Mouse (Mus musculus) limb, embryonic 12.5 days (tissue): ENCODE data around the gene Pacs1. TPM values are rescaled to one million over a fixed set of nuclear protein-coding genes. Genes with fewer than 3 reads are reported as not detected.

Source experiments
- ATAC-seq: fragments of 200-750 bp; cut with Nextera tagmentation; 2 replicates; pipeline ENCODE4 v1.8.0; 2017; ENCODE audit warnings: low read depth, moderate TSS enrichment; ENCODE audit not compliant: insufficient number of reproducible peaks, insufficient read depth, low FRiP score, low TSS enrichment
- H3K27ac ChIP-seq: fragments of 300-500 bp; sonication (generic); 2 replicates; pipeline ENCODE4 v1.5.1; 2016; ENCODE audit warnings: mild to moderate bottlenecking, moderate library complexity
- H3K27me3 ChIP-seq: fragments of 300-500 bp; sonication (generic); 2 replicates; pipeline ENCODE4 v1.6.1; 2016; ENCODE audit warnings: mild to moderate bottlenecking, moderate library complexity
- H3K36me3 ChIP-seq: fragments of 300-500 bp; sonication (generic); 2 replicates; pipeline ENCODE4 v1.6.1; 2016; ENCODE audit warnings: mild to moderate bottlenecking, moderate library complexity
- H3K4me1 ChIP-seq: fragments of 300-500 bp; sonication (generic); replicated peaks from 2 replicates; pipeline ENCODE4 v1.6.1; 2016
- H3K4me2 ChIP-seq: fragments of 300-500 bp; sonication (generic); 2 replicates; pipeline ENCODE4 v1.6.1; 2016; ENCODE audit warnings: mild to moderate bottlenecking, moderate library complexity
- H3K4me3 ChIP-seq: fragments of 300-500 bp; sonication (generic); replicated peaks from 2 replicates; pipeline ENCODE4 v1.5.1; 2016; ENCODE audit warnings: mild to moderate bottlenecking
- H3K9ac ChIP-seq: fragments of 300-500 bp; sonication (generic); replicated peaks from 2 replicates; pipeline ENCODE4 v1.6.1; 2016; ENCODE audit warnings: mild to moderate bottlenecking, moderate library complexity
- H3K9me3 ChIP-seq: fragments of 300-500 bp; sonication (generic); 2 replicates; pipeline ENCODE4 v1.6.1; 2016; ENCODE audit warnings: mild to moderate bottlenecking, moderate library complexity
- WGBS: fragments of 180-500 bp; shearing (Covaris S2); methylation state at CpG from one replicate; pipeline ENCODE4 v1.1.7; 2016; 5-methylcytosine and 5-hydroxymethylcytosine counted together
- polyA plus RNA-seq: library from polyadenylated mRNA; unstranded; fragments of >200 nt; fragmentation: Nextera tagmentation; extraction: Ambion mirVana; gene quantifications from 2 replicates; pipeline ENCODE4 v1.2.1, GENCODE M21; 2016

The Pacs1 gene
- polyA plus RNA-seq, 1 experiment from 2014 or later: 25.9 TPM

DNA sequence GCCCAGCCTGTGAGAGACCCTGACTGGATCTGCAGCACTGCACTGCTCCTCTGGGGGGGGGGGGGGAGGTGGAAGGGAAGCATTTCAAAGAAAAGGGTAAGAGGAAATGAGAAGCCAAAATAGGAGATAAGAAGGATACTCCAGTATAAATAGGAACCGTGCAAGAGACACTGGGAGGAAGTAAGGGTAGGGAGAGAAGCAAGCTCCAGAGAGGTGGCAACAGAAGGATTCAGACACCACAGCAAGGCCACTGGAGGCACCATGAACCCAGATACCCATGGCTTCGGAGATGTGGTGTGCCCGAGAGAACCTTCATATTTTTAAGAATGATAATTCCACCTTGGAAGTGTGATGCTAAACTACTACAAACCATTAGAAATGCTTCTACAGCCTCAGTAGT, 74.4 kb downstream of the Pacs1 start:
- Histone ChIP-seq H3K9ac (no peak overlapping the region), H3K4me2 (no peak overlapping the region), H3K27ac (no peak overlapping the region), H3K4me1 (no peaks in the 10 kb centered on the region), H3K27me3 (no peaks in the 10 kb centered on the region), H3K9me3 (no peaks in the 10 kb centered on the region), H3K4me3 (no peak overlapping the region), H3K36me3 (no peaks in the 10 kb centered on the region)
- 84% methylated on average over 3 of the region's 3 CpGs for WGBS
- no peak for ATAC-seq

DNA sequence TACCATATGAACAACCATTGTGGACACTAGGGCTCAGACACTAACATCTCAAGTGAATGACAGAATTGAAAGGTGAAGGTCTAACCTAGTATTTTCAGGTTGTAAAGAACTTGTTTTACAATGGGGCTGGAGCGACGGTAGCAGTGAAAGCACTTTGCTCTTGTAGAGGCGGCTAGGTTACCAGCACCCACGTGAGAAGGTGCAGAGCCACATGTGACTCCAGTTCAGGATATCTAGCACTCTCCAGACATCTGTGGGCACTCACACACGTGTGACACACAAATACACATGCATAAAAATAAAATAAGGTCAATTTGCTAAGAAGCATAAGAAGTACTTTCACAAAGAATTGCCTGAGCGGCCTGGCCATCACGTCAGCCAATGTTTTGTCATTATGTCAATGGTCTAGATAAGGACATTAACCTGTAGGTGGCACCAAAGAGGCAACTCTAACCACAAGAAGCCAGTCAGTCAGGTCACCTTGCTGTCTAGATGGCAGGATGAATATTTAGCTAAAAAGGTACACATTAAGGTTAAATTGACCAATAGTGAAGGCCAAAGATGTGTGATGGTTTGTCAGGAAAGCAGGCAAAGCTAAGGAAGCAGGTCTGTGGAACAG, 77.4 kb downstream of the Pacs1 start:
- no peak for ATAC-seq
- 57% methylated on average over 7 of the region's 7 CpGs for WGBS
- Histone ChIP-seq H3K4me3 (no peak overlapping the region), H3K36me3 (no peaks in the 10 kb centered on the region), H3K27me3 (no peaks in the 10 kb centered on the region), H3K27ac (no peak overlapping the region), H3K4me1 (no peaks in the 10 kb centered on the region), H3K9me3 (no peaks in the 10 kb centered on the region), H3K4me2 (no peak overlapping the region), H3K9ac (no peak overlapping the region)

DNA sequence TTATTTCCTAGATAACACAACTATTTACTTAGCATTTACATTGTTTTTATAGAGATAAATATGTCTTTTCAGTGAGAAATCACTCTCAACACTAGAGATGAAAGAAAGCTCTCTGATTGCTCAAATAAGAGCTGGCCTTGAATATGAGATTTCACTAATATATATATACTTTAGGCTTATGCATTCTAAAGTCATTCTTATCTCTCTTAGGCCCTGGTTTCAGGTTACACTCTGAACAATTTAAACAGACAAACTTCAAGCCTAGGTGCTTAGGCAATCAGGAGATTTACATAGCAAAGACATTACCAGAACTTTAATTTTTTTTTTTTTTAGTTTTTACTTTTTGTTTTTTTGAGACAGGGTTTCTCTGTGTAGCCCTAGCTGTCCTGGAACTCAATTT, 80.5 kb downstream of the Pacs1 start:
- Histone ChIP-seq H3K27me3 (no peaks in the 10 kb centered on the region), H3K4me3 (no peak overlapping the region), H3K4me1 (no peaks in the 10 kb centered on the region), H3K4me2 (no peak overlapping the region), H3K27ac (no peak overlapping the region), H3K9me3 (no peaks in the 10 kb centered on the region), H3K36me3 (no peaks in the 10 kb centered on the region), H3K9ac (no peak overlapping the region)
- no peak for ATAC-seq

DNA sequence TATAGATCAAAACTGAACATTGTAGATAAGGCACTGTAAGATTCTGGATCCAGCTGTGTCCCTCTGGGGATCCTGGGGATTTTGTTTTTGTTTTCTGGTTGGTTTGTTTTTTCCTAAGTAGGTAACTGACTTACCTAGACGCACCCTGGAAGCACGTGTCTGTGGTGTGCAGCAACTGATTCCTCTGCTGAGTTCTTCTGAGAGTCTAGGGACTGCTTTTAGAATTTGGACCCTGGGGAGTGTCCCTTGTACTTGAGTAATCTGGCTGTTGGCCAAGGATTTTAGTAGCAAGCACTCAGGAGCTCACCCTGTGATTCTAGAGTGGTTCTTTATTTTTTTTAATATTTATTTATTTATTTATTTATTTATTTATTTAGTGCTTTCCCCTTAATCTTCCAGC, 85.5 kb downstream of the Pacs1 start:
- H3K4me2 ChIP-seq: no peak overlapping the region
- no peak for ATAC-seq
- H3K27ac ChIP-seq: no peak overlapping the region
- no peaks in the 10 kb centered on the region for H3K27me3 ChIP-seq
- no peaks in the 10 kb centered on the region for H3K4me1 ChIP-seq
- 0 out of 2 replicates have a peak, but pooled peaks cover 7% of the 10 kb centered on the region for H3K36me3 ChIP-seq
- H3K9ac ChIP-seq: no peak overlapping the region
- H3K9me3 ChIP-seq: peaks cover 11% of the 10 kb centered on the region; the same call in 1 of the 2 replicates
- WGBS: 98% methylated on average over 2 of the region's 2 CpGs
- H3K4me3 ChIP-seq: no peak overlapping the region

DNA sequence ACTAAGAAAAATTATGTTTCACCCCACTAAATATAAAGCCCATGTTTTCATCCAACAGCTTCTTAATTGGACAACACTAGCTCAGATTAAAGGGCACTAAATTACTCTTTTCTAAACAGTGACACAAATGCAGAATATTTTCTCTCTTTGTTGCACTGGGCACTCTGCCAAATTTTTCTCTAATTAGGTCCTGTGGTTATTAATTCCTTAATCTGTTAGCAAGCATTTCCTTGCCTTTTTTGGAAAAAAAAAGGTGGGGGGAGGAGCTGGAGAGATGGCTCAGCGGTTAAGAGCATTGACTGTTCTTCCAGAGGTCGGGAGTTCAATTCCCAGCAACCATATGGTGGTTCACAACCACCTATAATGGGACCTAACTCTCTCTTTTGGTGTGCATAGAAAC, 91.0 kb downstream of the Pacs1 start:
- Histone ChIP-seq H3K27ac (no peak overlapping the region), H3K4me3 (no peak overlapping the region), H3K4me1 (no peaks in the 10 kb centered on the region), H3K27me3 (no peaks in the 10 kb centered on the region), H3K36me3 (0 out of 2 replicates have a peak, but pooled peaks cover 7% of the 10 kb centered on the region), H3K9ac (no peak overlapping the region), H3K9me3 (peaks cover 11% of the 10 kb centered on the region; the same call in 1 of the 2 replicates), H3K4me2 (no peak overlapping the region)
- no peak for ATAC-seq
- WGBS: 65% methylated on average over 2 of the region's 2 CpGs

DNA sequence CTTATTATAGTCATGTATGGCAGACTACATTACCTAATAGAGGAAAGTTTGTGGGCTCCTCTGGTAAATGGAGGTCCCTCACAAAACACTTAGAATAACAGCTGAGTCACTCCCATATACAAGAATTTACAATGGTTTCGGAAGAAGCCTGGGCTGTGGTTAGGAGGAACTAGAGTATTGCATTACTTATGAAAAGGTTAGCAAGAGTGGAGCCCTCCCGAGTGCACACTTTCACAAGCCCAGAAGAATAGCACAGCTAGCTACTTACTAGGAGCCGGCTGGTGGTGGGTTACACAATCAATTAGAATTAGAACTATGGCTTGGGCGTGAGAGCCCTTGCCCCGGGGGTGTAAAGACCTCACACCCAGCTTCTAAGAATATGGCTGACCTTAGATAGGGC, 94.3 kb downstream of the Pacs1 start:
- Histone ChIP-seq H3K9ac (no peak overlapping the region), H3K4me3 (no peak overlapping the region), H3K27ac (no peak overlapping the region), H3K27me3 (no peaks in the 10 kb centered on the region), H3K4me2 (no peak overlapping the region), H3K36me3 (no peaks in the 10 kb centered on the region), H3K9me3 (no peaks in the 10 kb centered on the region), H3K4me1 (no peaks in the 10 kb centered on the region)
- 75% methylated on average over 5 of the region's 5 CpGs for WGBS
- ATAC-seq: no peak

DNA sequence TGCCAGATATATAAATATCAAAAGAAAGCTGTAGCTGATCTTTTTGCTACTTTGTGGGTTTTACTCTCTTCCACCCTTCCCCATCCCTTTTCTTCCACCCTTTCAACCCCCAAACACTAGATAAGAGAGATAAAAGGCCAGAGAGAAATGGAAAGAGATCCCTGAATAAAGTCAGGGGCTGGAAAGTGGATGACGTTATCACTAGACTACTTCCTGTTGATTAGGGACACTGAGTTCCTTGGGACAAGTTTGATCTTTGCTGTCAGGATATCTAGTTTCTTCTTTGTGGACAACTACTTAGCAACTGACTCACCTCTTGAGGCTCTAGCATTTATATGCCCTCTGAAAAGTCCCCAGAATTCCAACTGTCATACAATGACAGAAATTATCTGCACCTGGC, 102.5 kb downstream of the Pacs1 start:
- no peaks in the 10 kb centered on the region for H3K27me3 ChIP-seq
- no peak overlapping the region for H3K9ac ChIP-seq
- H3K4me1 ChIP-seq: no peaks in the 10 kb centered on the region
- H3K4me3 ChIP-seq: no peak overlapping the region
- no peak for ATAC-seq
- no peak overlapping the region for H3K27ac ChIP-seq
- H3K4me2 ChIP-seq: no peak overlapping the region
- peaks cover 5% of the 10 kb centered on the region; the same call in 1 of the 2 replicates for H3K36me3 ChIP-seq
- H3K9me3 ChIP-seq: no peaks in the 10 kb centered on the region
- WGBS: 84% methylated on average over 1 of the region's 1 CpGs

DNA sequence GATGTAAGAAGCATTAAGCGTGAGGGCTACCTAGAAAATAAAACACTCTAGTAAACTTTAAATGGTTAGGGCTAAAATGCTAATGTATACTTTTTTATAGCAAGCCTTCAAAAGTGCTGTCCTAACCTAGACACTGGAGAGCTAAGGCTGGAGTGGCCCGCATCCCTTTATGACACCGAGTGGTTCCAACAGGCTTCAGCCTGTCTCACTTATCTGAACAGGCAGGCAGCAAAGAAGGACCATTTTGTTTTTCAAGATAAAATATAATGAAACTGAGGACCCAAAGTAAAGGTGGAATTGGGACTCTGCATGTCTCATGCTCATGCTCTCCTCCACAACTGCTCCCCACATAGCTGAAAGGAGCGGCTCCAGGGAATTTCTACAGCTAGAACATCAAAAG, 105.4 kb downstream of the Pacs1 start:
- Histone ChIP-seq H3K9ac (no peak overlapping the region), H3K36me3 (peaks cover 14% of the 10 kb centered on the region; the same call in 1 of the 2 replicates), H3K4me1 (no peaks in the 10 kb centered on the region), H3K4me2 (no peak overlapping the region), H3K27me3 (no peaks in the 10 kb centered on the region), H3K27ac (no peak overlapping the region), H3K9me3 (no peaks in the 10 kb centered on the region), H3K4me3 (no peak overlapping the region)
- WGBS: 86% methylated on average over 4 of the region's 4 CpGs
- no peak for ATAC-seq

DNA sequence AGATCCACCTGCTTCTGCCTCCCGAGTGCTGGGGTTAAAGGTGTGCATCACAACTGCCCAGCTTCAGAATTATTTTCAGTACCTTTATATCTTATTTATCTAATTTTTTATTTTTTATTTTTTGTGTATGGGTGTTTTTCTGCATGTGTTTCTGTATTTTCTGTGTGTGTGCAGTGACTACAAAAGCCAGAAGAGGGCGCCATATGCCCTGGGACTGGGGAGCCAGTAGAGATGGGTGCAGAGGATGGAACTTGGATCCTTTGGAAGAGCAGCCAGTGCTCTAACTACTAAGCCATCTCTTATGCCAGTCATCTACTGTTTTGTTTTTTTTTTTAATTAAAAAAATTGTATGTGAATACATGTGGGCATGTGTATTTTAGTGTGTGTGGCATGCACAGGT, 108.5 kb downstream of the Pacs1 start:
- H3K4me3 ChIP-seq: no peak overlapping the region
- no peak for ATAC-seq
- peaks cover 24% of the 10 kb centered on the region; the same call in 1 of the 2 replicates for H3K36me3 ChIP-seq
- H3K9me3 ChIP-seq: no peaks in the 10 kb centered on the region
- WGBS: 60% methylated on average over 2 of the region's 2 CpGs
- no peak overlapping the region for H3K4me2 ChIP-seq
- no peak overlapping the region for H3K9ac ChIP-seq
- H3K4me1 ChIP-seq: no peaks in the 10 kb centered on the region
- H3K27me3 ChIP-seq: no peaks in the 10 kb centered on the region
- no peak overlapping the region for H3K27ac ChIP-seq

DNA sequence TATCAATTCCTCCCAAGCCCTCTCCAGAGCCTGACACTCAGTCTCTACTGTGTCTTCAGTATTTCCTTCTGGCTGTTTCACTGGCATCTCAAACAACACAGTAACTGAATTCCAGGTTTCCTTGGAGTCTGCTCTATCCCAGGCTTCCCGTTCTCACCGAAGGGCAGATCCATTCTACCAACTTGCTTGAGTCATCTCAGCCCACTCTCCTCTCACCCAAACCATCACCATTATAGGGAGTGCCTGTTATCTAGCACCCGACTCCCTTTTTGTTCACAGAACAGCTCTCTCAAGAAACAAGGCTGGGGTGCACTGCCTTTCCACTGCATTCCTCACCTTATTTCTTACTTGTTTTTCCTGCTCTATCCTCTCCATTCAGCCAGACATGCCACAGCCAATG, 111.0 kb downstream of the Pacs1 start:
- H3K36me3 ChIP-seq: peaks cover 27% of the 10 kb centered on the region; the same call in 1 of the 2 replicates
- no peaks in the 10 kb centered on the region for H3K4me1 ChIP-seq
- WGBS: 88% methylated on average over 3 of the region's 3 CpGs
- no peak overlapping the region for H3K27ac ChIP-seq
- no peak overlapping the region for H3K4me2 ChIP-seq
- no peaks in the 10 kb centered on the region for H3K27me3 ChIP-seq
- no peak overlapping the region for H3K9ac ChIP-seq
- ATAC-seq: no peak
- no peak overlapping the region for H3K4me3 ChIP-seq
- H3K9me3 ChIP-seq: no peaks in the 10 kb centered on the region; the same call in 1 of the 2 replicates

DNA sequence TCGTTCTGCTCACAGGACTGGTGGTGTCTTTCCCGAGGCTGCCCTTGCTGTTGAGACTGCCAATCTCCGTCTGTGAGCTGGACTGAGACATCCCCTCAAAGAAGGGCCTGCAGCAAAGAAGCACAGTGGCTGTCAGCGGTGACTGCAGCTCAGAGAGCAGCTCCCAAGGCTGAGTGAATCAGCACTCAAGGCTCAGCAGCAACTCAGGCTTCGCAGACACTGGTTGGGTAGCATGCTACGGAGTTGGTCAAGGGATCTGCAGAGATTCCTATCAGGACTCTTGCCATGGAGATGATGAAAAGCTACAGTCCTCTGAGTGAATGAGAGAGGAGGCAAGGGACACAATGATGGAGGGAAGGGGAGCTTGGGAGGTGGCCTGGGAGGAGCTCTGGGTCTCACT, 120.7 kb downstream of the Pacs1 start:
- Histone ChIP-seq H3K9me3 (no peaks in the 10 kb centered on the region), H3K9ac (no peak overlapping the region), H3K27ac (no peak overlapping the region), H3K4me1 (no peaks in the 10 kb centered on the region), H3K4me2 (no peak overlapping the region), H3K4me3 (no peak overlapping the region), H3K36me3 (peaks cover 61% of the 10 kb centered on the region), H3K27me3 (no peaks in the 10 kb centered on the region)
- no peak for ATAC-seq
- whole genome bisulfite sequencing: 88% methylated on average over 6 of the region's 6 CpGs

DNA sequence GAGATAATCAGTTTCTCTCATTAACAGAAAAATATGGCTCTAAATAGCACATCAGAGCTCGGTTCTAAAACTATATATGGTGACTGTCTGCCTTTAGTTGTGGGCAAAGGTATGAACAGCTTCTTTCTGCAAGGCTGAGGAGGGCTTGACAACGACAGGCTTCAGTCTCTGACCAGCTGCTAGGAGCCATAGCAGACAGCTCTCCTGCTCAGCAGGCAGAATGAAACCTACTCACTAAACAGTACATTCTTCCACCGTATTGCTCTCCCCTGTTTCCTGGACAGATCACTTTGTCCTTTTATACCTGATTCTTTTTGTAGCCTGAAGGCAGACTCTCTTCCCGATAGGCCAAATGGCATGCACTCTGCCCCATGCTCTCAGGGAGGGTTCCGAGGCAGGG, 121.2 kb downstream of the Pacs1 start:
- ATAC-seq: no peak
- no peak overlapping the region for H3K4me2 ChIP-seq
- peaks cover 62% of the 10 kb centered on the region for H3K36me3 ChIP-seq

More for the DNA sequence above, 121.2 kb downstream of the Pacs1 start:
- Histone ChIP-seq H3K27ac (no peak overlapping the region), H3K4me3 (no peak overlapping the region), H3K9ac (no peak overlapping the region), H3K27me3 (no peaks in the 10 kb centered on the region), H3K9me3 (no peaks in the 10 kb centered on the region), H3K4me1 (no peaks in the 10 kb centered on the region)
- 86% methylated on average over 5 of the region's 5 CpGs for WGBS
